Comparison of ENCODE assay signal across 1 mouse cellular context in the genomic region with DNA sequence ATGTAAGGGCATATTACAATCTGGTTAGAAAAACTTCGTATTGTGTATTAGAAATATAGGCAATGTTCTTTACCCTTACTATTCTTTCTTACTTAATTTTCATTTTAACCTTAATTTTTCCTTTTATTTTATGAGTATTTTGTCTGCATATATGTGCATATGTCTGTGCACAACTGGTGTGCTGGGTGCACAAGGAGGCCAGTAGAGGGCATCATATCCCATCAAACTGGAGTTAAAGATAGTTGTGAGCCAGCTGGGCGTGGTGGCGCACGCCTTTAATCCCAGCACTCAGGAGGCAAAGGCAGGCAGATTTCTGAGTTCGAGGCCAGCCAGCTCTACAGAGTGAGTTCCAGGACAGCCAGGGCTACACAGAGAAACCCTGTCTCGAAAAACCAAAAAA.
TF ChIP-seq lines count a peak whose summit lies in the region.

No protein-coding gene starts in this region.

TF ChIP-seq in MEL, 35 proteins besides CTCF, POLR2A, EP300 and RAD21:
- TF ChIP-seq MYC (IDR thresholded peaks at IDR 0.05; ENCODE audit: low read depth, low read length), result 0 out of 2 replicates have a peak, but pooled peaks have one; percentile 23
- peak; percentile 58 for TF ChIP-seq SMC3 (IDR thresholded peaks at IDR 0.05; ENCODE audit: low read depth, low read length)
- peak; percentile 83 for TF ChIP-seq TBP (IDR thresholded peaks at IDR 0.05; ENCODE audit: low read depth, low read length)
- peak; percentile 36; the same call in 1 of the 2 replicates for TF ChIP-seq ZC3H11A (IDR thresholded peaks at IDR 0.05; ENCODE audit: low read depth, low read length)
